Mouse (Mus musculus) heart, postnatal 14 days (tissue): Measurements from ENCODE around the gene Gm20662. TPM values are rescaled to one million over a fixed set of nuclear protein-coding genes. Genes with fewer than 3 reads are reported as not detected.

Experiments
- DNase-seq, 2 experiments: peaks; one replicate each; pipeline ENCODE4 v3.0.0; 2021 to 2022
- intact Hi-C: fragments of 180-260 bp; cut with DNase I; formaldehyde crosslinking; loops from one replicate; pipeline ENCODE4 v1.15.1; 2025
- total RNA-seq, 2 experiments: library from RNA; stranded (reverse); gene quantifications; 2 replicates each; pipeline ENCODE4 v1.2.3; 2021

Gm20662 gene
- total RNA-seq, 2 experiments from 2014 or later = 0.50 to 0.98 TPM

- intact Hi-C loops = no loop called here
- DNase-seq = peak in 1 of 2 experiments; percentile 40
These were observed 24.2 kb upstream of the Gm20662 start for GRCm38 (mm10) chr9:107971690-107972541.

- DNase-seq = no peak
- intact Hi-C loops = no loop called here
These were observed 21.5 kb upstream of the Gm20662 start for GRCm38 (mm10) chr9:107974491-107975171.

GRCm38 (mm10) chr9:107975399-107976386 lies 20.5 kb upstream of the Gm20662 start, which contains the start of gene Uba7:
Gene Uba7, plus strand, starts transcription at chr9:107975505.
- DNase-seq = peak in 1 of 2 experiments; percentile 43
- intact Hi-C loops = no loop called here

- intact Hi-C loops = no loop called here
These were observed 17.3 kb upstream of the Gm20662 start for GRCm38 (mm10) chr9:107978815-107979214.

GRCm38 (mm10) chr9:107981684-107982605 lies 14.2 kb upstream of the Gm20662 start:
- intact Hi-C loops = no loop called here
- peak in 1 of 2 experiments; percentile 47 for DNase-seq

More at GRCm38 (mm10) chr9:107978815-107979214, 17.3 kb upstream of the Gm20662 start:
- DNase-seq = no peak

- DNase-seq = peak; percentile 81 to 85
- intact Hi-C loops = no loop called here
These were observed 13.3 kb upstream of the Gm20662 start, which contains the start of gene Gm20661 for GRCm38 (mm10) chr9:107982681-107983346. Gene Gm20661, plus strand, starts transcription at chr9:107983058.

- intact Hi-C loops = no loop called here
- DNase-seq = peak; percentile 87 to 89
These were observed 12.7 kb upstream of the Gm20662 start for GRCm38 (mm10) chr9:107983421-107983890.

GRCm38 (mm10) chr9:107984052-107984753 lies 11.9 kb upstream of the Gm20662 start:
- peak in 1 of 2 experiments; percentile 33 for DNase-seq
- intact Hi-C loops = no loop called here

GRCm38 (mm10) chr9:107984754-107985055 lies 11.4 kb upstream of the Gm20662 start:
- no peak for DNase-seq
- intact Hi-C loops = no loop called here

- DNase-seq = peak; percentile 94 to 96
- intact Hi-C loops = loop anchor here (1.0 kb wide), 1 partner anchor 22 kb away; no protein-coding TSS in a partner anchor
These were observed 10.7 kb upstream of the Gm20662 start, which contains the start of gene Inka1 for GRCm38 (mm10) chr9:107985131-107986119. Gene Inka1, minus strand, starts transcription at chr9:107985879.

GRCm38 (mm10) chr9:107986376-107986775 lies 9.8 kb upstream of the Gm20662 start:
- peak; percentile 85 to 87 for DNase-seq
- intact Hi-C loops = loop anchor here (1.0 kb wide), 1 partner anchor 23 kb away; no protein-coding TSS in a partner anchor

GRCm38 (mm10) chr9:107987950-107988349 lies 8.2 kb upstream of the Gm20662 start:
- intact Hi-C loops = no loop called here
- no peak for DNase-seq

- intact Hi-C loops = no loop called here
- no peak for DNase-seq
These were observed 4.0 kb upstream of the Gm20662 start, which contains the start of gene Cdhr4 for GRCm38 (mm10) chr9:107992197-107992596. Gene Cdhr4, plus strand, starts transcription at chr9:107992497.

GRCm38 (mm10) chr9:107993013-107993412 lies 3.1 kb upstream of the Gm20662 start:
- intact Hi-C loops = no loop called here
- no peak for DNase-seq

GRCm38 (mm10) chr9:107994464-107994863 lies 1.7 kb upstream of the Gm20662 start:
- no peak for DNase-seq
- intact Hi-C loops = no loop called here

- intact Hi-C loops = no loop called here
- no peak for DNase-seq
These were observed 636 bp upstream of the Gm20662 start for GRCm38 (mm10) chr9:107995513-107995912.
